Mouse (Mus musculus): Measurements from ENCODE around the gene Sytl3. TPM values are rescaled to one million over a fixed set of nuclear protein-coding genes. Genes with fewer than 3 reads are reported as not detected.

The Sytl3 gene
- polyA plus RNA-seq, 1 experiment: 3.7 TPM

DNA sequence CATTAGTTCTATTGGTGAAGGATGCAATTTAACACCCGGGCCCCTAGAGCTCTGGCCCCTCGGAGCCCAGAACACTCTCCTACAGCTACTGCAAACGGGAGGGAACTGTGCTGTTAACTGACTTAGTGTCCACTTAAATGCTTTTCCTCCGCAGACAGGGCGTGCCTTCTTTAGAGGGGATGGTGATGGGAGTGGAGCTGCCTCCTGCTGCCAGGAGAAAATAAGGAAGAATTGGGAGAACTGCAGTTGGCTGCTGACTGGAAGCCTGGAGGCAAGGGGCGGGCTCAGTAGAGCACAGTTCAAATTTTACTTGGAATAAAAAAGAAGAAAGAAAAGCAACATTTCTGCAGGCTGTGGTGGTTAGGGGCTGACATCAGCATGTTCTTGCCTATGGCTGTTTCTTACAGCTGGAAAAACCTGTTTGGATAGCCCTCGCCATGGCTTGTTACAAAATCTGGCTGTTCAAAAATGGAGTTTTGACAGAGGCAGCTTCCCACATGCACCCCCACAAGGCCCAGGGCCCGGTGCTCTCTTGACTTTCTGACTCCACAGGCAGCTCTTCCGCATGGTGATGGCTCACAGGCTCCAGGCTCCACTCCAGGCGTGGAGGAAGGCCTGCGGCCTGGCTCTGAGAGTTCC is 92.4 kb downstream of the Sytl3 start:
- Histone ChIP-seq H3K27ac (ENCODE audit: insufficient read depth, low read depth, low read length) (peak overlapping the region; percentile 11; the same call in 1 of the 2 replicates), H3K27me3 (replicated peaks; ENCODE audit: control insufficient read depth, insufficient read depth, low read length) (no peaks in the 10 kb centered on the region), H3K4me1 (ENCODE audit: control insufficient read depth, insufficient read depth, low read length) (peaks cover 50% of the 10 kb centered on the region), H3K4me3 (ENCODE audit: insufficient read depth, low read depth, low read length) (no peak overlapping the region), H3K36me3 (ENCODE audit: control insufficient read depth, insufficient read depth, low read length) (peaks cover 13% of the 10 kb centered on the region)
- 54% methylated on average over 11 of the region's 11 CpGs for WGBS
- TF ChIP-seq POLR2A (IDR thresholded peaks at IDR 0.05; ENCODE audit: low read depth, low read length): no peak
- no peak for TF ChIP-seq CTCF (conservative IDR thresholded peaks at IDR 0.05; ENCODE audit: insufficient read depth, insufficient read length, low read depth, low read length)
- no peak for DNase-seq

DNA sequence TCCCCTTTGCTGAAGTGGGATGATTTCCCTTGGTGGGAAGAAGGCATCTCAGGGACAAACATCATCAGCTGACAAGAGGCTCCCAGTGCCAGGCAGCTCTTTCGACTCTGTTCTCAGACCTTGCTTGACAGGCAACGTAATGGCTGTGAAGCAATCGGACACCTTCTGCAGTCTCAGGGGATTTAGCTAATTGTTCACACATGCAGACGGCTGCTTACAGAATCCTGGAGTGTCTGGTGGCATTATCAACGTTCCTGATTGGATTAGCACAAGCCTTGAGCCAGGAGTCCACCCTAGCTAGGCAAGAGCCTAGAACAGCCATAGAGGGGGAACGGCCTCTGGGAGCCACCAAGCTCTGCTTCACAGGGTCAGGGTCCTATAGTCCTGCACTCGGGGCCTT is 93.5 kb downstream of the Sytl3 start:
- Histone ChIP-seq H3K27me3 (replicated peaks; ENCODE audit: control insufficient read depth, insufficient read depth, low read length) (no peaks in the 10 kb centered on the region), H3K36me3 (ENCODE audit: control insufficient read depth, insufficient read depth, low read length) (peaks cover 12% of the 10 kb centered on the region), H3K4me3 (ENCODE audit: insufficient read depth, low read depth, low read length) (no peak overlapping the region), H3K27ac (ENCODE audit: insufficient read depth, low read depth, low read length) (0 out of 2 replicates have a peak overlapping the region, but pooled peaks have one; percentile 7), H3K4me1 (ENCODE audit: control insufficient read depth, insufficient read depth, low read length) (peaks cover 50% of the 10 kb centered on the region)
- WGBS: 52% methylated on average over 7 of the region's 7 CpGs
- DNase-seq: no peak
- TF ChIP-seq CTCF (conservative IDR thresholded peaks at IDR 0.05; ENCODE audit: insufficient read depth, insufficient read length, low read depth, low read length) (no peak), POLR2A (IDR thresholded peaks at IDR 0.05; ENCODE audit: low read depth, low read length) (no peak)

DNA sequence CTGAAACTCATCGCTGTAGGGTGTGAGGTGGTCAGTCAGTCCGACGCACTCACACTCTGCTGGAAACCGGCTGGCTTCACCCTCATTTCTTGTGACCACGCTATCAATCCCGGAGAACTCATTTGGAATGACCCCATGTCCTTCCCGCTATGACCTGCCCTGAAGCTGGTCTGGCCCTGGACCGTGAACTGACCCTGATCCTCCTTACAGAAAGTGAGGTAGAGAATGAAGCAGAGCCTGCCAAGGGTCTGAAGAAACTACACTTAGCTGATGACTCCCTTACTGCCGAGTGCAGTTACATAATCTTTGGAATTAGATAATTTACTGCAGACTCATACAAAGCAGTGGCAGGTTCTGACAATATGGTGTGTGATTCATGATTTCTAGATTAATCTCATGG is 96.3 kb downstream of the Sytl3 start:
- Histone ChIP-seq H3K27me3 (replicated peaks; ENCODE audit: control insufficient read depth, insufficient read depth, low read length) (no peaks in the 10 kb centered on the region), H3K4me3 (ENCODE audit: insufficient read depth, low read depth, low read length) (no peak overlapping the region), H3K4me1 (ENCODE audit: control insufficient read depth, insufficient read depth, low read length) (peaks cover 56% of the 10 kb centered on the region), H3K27ac (ENCODE audit: insufficient read depth, low read depth, low read length) (peak overlapping the region; percentile 89), H3K36me3 (ENCODE audit: control insufficient read depth, insufficient read depth, low read length) (peaks cover 7% of the 10 kb centered on the region)
- WGBS: 37% methylated on average over 9 of the region's 9 CpGs
- peak; percentile 61 for DNase-seq
- TF ChIP-seq CTCF (conservative IDR thresholded peaks at IDR 0.05; ENCODE audit: insufficient read depth, insufficient read length, low read depth, low read length) (no peak), POLR2A (IDR thresholded peaks at IDR 0.05; ENCODE audit: low read depth, low read length) (no peak)

DNA sequence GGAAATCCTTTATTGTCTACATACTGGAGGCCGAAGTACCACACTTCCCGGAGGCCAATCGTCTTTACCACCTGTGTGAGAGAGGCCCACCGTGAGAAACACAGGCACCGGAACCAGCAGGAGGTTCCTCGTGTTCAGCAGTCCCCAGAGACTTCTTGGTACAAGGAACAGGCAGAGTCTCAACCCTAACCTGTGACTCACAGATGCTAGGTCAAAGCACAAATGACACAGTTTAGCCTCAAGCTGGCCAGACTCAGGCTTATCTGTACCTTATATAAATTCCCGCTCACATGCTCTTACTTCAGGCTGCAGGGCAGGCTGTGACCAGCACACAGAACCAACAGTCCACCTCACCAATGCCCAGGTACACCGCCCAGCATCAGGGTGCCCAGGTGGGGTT is 97.0 kb downstream of the Sytl3 start:
- no peaks in the 10 kb centered on the region for H3K27me3 ChIP-seq (replicated peaks; ENCODE audit: control insufficient read depth, insufficient read depth, low read length)
- no peak for TF ChIP-seq CTCF (conservative IDR thresholded peaks at IDR 0.05; ENCODE audit: insufficient read depth, insufficient read length, low read depth, low read length)
- WGBS: 41% methylated on average over 8 of the region's 8 CpGs
- H3K4me1 ChIP-seq (ENCODE audit: control insufficient read depth, insufficient read depth, low read length): peaks cover 56% of the 10 kb centered on the region
- DNase-seq: peak; percentile 54
- peak overlapping the region; percentile 89 for H3K27ac ChIP-seq (ENCODE audit: insufficient read depth, low read depth, low read length)
- peaks cover 7% of the 10 kb centered on the region for H3K36me3 ChIP-seq (ENCODE audit: control insufficient read depth, insufficient read depth, low read length)
- no peak overlapping the region for H3K4me3 ChIP-seq (ENCODE audit: insufficient read depth, low read depth, low read length)

DNA sequence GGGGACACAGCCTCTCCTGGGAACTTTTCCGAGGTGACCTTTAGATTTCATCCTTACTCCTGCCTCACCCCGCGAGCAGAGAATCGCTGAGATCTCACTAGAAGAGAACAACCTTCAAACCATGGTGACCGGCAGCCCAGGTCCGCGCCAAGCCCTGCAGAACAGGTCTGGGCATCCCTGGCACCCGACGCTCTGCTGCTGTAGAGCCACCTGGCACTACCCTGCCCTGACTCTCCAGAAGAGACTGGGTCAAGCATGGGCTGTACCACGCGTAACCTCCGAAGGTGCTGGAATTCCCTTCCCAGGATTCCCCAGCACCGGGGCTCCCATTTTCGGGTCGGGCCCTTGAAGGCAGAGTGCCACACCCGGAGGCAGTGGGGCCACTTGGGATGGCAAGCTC is 99.0 kb downstream of the Sytl3 start:
- 49% methylated on average over 16 of the region's 16 CpGs for WGBS
- TF ChIP-seq CTCF (conservative IDR thresholded peaks at IDR 0.05; ENCODE audit: insufficient read depth, insufficient read length, low read depth, low read length) (no peak), POLR2A (IDR thresholded peaks at IDR 0.05; ENCODE audit: low read depth, low read length) (no peak)
- no peaks in the 10 kb centered on the region; the same call in 1 of the 2 replicates for H3K36me3 ChIP-seq (ENCODE audit: control insufficient read depth, insufficient read depth, low read length)
- H3K27me3 ChIP-seq (replicated peaks; ENCODE audit: control insufficient read depth, insufficient read depth, low read length): no peaks in the 10 kb centered on the region
- peak overlapping the region; percentile 5; the same call in 1 of the 2 replicates for H3K27ac ChIP-seq (ENCODE audit: insufficient read depth, low read depth, low read length)
- DNase-seq: no peak
- H3K4me1 ChIP-seq (ENCODE audit: control insufficient read depth, insufficient read depth, low read length): peaks cover 58% of the 10 kb centered on the region
- H3K4me3 ChIP-seq (ENCODE audit: insufficient read depth, low read depth, low read length): no peak overlapping the region

DNA sequence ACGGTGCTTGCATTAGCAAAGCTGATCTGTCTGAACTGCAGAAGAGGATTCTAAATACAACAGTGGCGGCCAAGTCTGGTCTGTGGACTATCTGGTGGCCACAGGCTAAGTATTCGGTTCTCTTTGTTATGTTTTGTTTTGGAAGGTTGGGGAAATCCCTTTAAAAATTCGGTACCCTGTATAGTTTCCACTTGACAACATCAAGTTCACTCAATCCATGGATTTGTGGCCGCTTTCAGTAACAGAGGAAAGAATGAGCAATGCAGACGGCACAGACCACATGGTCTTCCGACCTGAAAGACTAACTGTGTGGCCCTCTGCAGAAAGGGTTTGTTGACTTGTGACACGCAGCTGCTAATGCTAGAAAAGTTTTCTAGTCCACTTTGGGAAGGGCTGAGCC is 100.0 kb downstream of the Sytl3 start:
- Histone ChIP-seq H3K27me3 (replicated peaks; ENCODE audit: control insufficient read depth, insufficient read depth, low read length) (no peaks in the 10 kb centered on the region), H3K4me1 (ENCODE audit: control insufficient read depth, insufficient read depth, low read length) (peaks cover 61% of the 10 kb centered on the region), H3K4me3 (ENCODE audit: insufficient read depth, low read depth, low read length) (no peak overlapping the region), H3K36me3 (ENCODE audit: control insufficient read depth, insufficient read depth, low read length) (no peaks in the 10 kb centered on the region; the same call in 1 of the 2 replicates), H3K27ac (ENCODE audit: insufficient read depth, low read depth, low read length) (no peak overlapping the region)
- WGBS: 60% methylated on average over 8 of the region's 8 CpGs
- no peak for TF ChIP-seq POLR2A (IDR thresholded peaks at IDR 0.05; ENCODE audit: low read depth, low read length)
- no peak for TF ChIP-seq CTCF (conservative IDR thresholded peaks at IDR 0.05; ENCODE audit: insufficient read depth, insufficient read length, low read depth, low read length)
- no peak for DNase-seq

DNA sequence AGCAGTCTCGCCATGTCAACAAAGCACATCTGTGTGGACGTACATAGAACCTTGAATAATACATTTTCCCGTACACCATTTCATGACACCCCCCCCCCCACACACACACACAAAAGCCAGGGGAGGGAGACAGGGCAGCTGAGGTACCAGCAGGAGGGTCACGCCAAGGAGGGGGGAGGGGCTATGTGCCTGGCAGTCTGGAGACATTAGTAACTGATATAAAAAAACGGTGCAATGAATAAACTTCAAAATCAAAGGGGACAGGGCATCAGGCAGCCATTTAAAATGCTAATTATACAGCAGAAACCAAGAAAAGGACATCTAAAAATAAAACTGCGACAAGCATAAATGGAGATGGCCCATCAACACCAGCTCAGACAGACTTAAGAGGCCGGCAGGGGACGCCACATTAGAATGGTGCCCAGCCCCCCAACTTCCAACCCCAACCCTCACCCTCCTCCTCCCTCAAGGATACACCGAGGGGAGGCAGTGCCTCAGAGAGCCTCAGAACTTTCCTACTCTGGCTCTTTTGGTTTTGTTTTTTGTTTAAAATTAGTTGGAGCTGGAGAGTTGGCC is 100.9 kb downstream of the Sytl3 start:
- Histone ChIP-seq H3K27me3 (replicated peaks; ENCODE audit: control insufficient read depth, insufficient read depth, low read length) (no peaks in the 10 kb centered on the region), H3K4me1 (ENCODE audit: control insufficient read depth, insufficient read depth, low read length) (peaks cover 66% of the 10 kb centered on the region), H3K36me3 (ENCODE audit: control insufficient read depth, insufficient read depth, low read length) (no peaks in the 10 kb centered on the region; the same call in 1 of the 2 replicates), H3K27ac (ENCODE audit: insufficient read depth, low read depth, low read length) (no peak overlapping the region; the same call in 1 of the 2 replicates), H3K4me3 (ENCODE audit: insufficient read depth, low read depth, low read length) (no peak overlapping the region)
- no peak for DNase-seq
- 41% methylated on average over 9 of the region's 9 CpGs for WGBS
- no peak for TF ChIP-seq CTCF (conservative IDR thresholded peaks at IDR 0.05; ENCODE audit: insufficient read depth, insufficient read length, low read depth, low read length)
- no peak for TF ChIP-seq POLR2A (IDR thresholded peaks at IDR 0.05; ENCODE audit: low read depth, low read length)

Measured in kidney, adult 2 months (tissue).